Mouse (Mus musculus) T-helper 1 cell (primary cell): ENCODE data around the gene 3110009E18Rik.

ENCODE experiments used
- in situ Hi-C: fragments of 300-600 bp; cut with MboI, MseI; formaldehyde crosslinking; loops from one replicate; pipeline ENCODE4 v1.15.1; 2025; ENCODE audit warnings: high pct_unique_total_duplicates

Gene 3110009E18Rik

GRCm38 (mm10) chr1:120195947-120196346, 75.0 kb downstream of the 3110009E18Rik start:
- in situ Hi-C loops: loop anchor here (5.0 kb wide), 1 partner anchor 361 kb away; no protein-coding TSS in a partner anchor

GRCm38 (mm10) chr1:120196724-120197123, 75.7 kb downstream of the 3110009E18Rik start:
- in situ Hi-C loops: loop anchor here (5.0 kb wide), 1 partner anchor 361 kb away; no protein-coding TSS in a partner anchor

GRCm38 (mm10) chr1:120197189-120197588, 76.2 kb downstream of the 3110009E18Rik start:
- in situ Hi-C loops: loop anchor here (5.0 kb wide), 1 partner anchor 360 kb away; no protein-coding TSS in a partner anchor

GRCm38 (mm10) chr1:120198151-120198550, 77.2 kb downstream of the 3110009E18Rik start:
- in situ Hi-C loops: loop anchor here (5.0 kb wide), 1 partner anchor 359 kb away; no protein-coding TSS in a partner anchor

- in situ Hi-C loops: loop anchor here (5.0 kb wide), 1 partner anchor 358 kb away; no protein-coding TSS in a partner anchor
Observed at GRCm38 (mm10) chr1:120198942-120199341, 78.0 kb downstream of the 3110009E18Rik start.

- in situ Hi-C loops: no loop called here
Observed at GRCm38 (mm10) chr1:120202542-120202941, 81.6 kb downstream of the 3110009E18Rik start.

- in situ Hi-C loops: no loop called here
Observed at GRCm38 (mm10) chr1:120203836-120204235, 82.8 kb downstream of the 3110009E18Rik start.

- in situ Hi-C loops: no loop called here
Observed at GRCm38 (mm10) chr1:120204834-120205233, 83.8 kb downstream of the 3110009E18Rik start.

GRCm38 (mm10) chr1:120207568-120207967, 86.6 kb downstream of the 3110009E18Rik start:
- in situ Hi-C loops: no loop called here

GRCm38 (mm10) chr1:120208502-120209230, 87.7 kb downstream of the 3110009E18Rik start:
- in situ Hi-C loops: no loop called here

GRCm38 (mm10) chr1:120220841-120221240, 99.9 kb downstream of the 3110009E18Rik start:
- in situ Hi-C loops: no loop called here

GRCm38 (mm10) chr1:120221285-120221684, 100.3 kb downstream of the 3110009E18Rik start:
- in situ Hi-C loops: no loop called here

GRCm38 (mm10) chr1:120223613-120224012, 102.6 kb downstream of the 3110009E18Rik start:
- in situ Hi-C loops: no loop called here

- in situ Hi-C loops: no loop called here
Observed at GRCm38 (mm10) chr1:120229723-120230471, 108.9 kb downstream of the 3110009E18Rik start.

- in situ Hi-C loops: no loop called here
Observed at GRCm38 (mm10) chr1:120231334-120231733, 110.3 kb downstream of the 3110009E18Rik start.

GRCm38 (mm10) chr1:120232170-120232569, 111.2 kb downstream of the 3110009E18Rik start:
- in situ Hi-C loops: no loop called here

- in situ Hi-C loops: no loop called here
Observed at GRCm38 (mm10) chr1:120235631-120236215, 114.7 kb downstream of the 3110009E18Rik start.

- in situ Hi-C loops: no loop called here
Observed at GRCm38 (mm10) chr1:120236424-120236823, 115.4 kb downstream of the 3110009E18Rik start.

- in situ Hi-C loops: no loop called here
Observed at GRCm38 (mm10) chr1:120237068-120237467, 116.1 kb downstream of the 3110009E18Rik start.
